Mouse (Mus musculus) limb, embryonic 12.5 days (tissue): ENCODE data around the gene Atp6v0a4. TPM values are rescaled to one million over a fixed set of nuclear protein-coding genes. Genes with fewer than 3 reads are reported as not detected.

Experiments used
- ATAC-seq: fragments of 200-750 bp; cut with Nextera tagmentation; 2 replicates; pipeline ENCODE4 v1.8.0; 2017; ENCODE audit warnings: low read depth, moderate TSS enrichment; ENCODE audit not compliant: insufficient number of reproducible peaks, insufficient read depth, low FRiP score, low TSS enrichment
- H3K27ac ChIP-seq: fragments of 300-500 bp; sonication (generic); 2 replicates; pipeline ENCODE4 v1.5.1; 2016; ENCODE audit warnings: mild to moderate bottlenecking, moderate library complexity
- H3K27me3 ChIP-seq: fragments of 300-500 bp; sonication (generic); 2 replicates; pipeline ENCODE4 v1.6.1; 2016; ENCODE audit warnings: mild to moderate bottlenecking, moderate library complexity
- H3K36me3 ChIP-seq: fragments of 300-500 bp; sonication (generic); 2 replicates; pipeline ENCODE4 v1.6.1; 2016; ENCODE audit warnings: mild to moderate bottlenecking, moderate library complexity
- H3K4me1 ChIP-seq: fragments of 300-500 bp; sonication (generic); replicated peaks from 2 replicates; pipeline ENCODE4 v1.6.1; 2016
- H3K4me2 ChIP-seq: fragments of 300-500 bp; sonication (generic); 2 replicates; pipeline ENCODE4 v1.6.1; 2016; ENCODE audit warnings: mild to moderate bottlenecking, moderate library complexity
- H3K4me3 ChIP-seq: fragments of 300-500 bp; sonication (generic); replicated peaks from 2 replicates; pipeline ENCODE4 v1.5.1; 2016; ENCODE audit warnings: mild to moderate bottlenecking
- H3K9ac ChIP-seq: fragments of 300-500 bp; sonication (generic); replicated peaks from 2 replicates; pipeline ENCODE4 v1.6.1; 2016; ENCODE audit warnings: mild to moderate bottlenecking, moderate library complexity
- H3K9me3 ChIP-seq: fragments of 300-500 bp; sonication (generic); 2 replicates; pipeline ENCODE4 v1.6.1; 2016; ENCODE audit warnings: mild to moderate bottlenecking, moderate library complexity
- WGBS: fragments of 180-500 bp; shearing (Covaris S2); methylation state at CpG from one replicate; pipeline ENCODE4 v1.1.7; 2016; 5-methylcytosine and 5-hydroxymethylcytosine counted together
- polyA plus RNA-seq: library from polyadenylated mRNA; unstranded; fragments of >200 nt; fragmentation: Nextera tagmentation; extraction: Ambion mirVana; gene quantifications from 2 replicates; pipeline ENCODE4 v1.2.1, GENCODE M21; 2016

Atp6v0a4 gene
- polyA plus RNA-seq, result not detected in 2 replicates

DNA sequence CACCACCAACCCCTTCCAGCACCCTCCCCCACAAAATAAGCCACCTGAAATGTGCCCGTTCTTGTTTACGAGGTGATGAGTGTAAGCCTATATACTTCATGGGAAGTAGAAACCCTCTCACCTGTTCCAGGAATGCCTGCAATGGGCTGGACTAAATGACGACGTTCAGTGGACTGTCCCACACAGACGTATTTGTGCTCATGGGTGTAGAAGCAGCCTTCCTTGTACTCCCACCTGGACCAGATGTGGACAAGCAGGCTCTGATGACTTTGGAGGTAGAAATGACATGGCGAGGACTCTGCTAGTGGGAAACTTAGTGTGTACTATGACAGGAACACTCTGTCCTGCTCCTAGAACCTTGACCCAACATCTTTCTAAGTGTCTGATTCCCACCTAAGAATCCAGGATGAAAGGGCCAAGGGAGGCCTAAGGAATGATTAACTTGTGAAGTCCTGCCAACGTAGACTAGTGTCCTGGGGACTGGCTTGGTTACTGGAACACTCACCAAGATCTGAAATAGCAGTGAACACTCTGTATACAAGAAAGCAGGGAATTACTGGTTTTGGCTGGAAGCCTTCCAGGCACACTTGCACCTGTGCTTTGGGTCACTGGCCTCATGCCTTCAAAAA, at the start of gene Atp6v0a4:
Atp6v0a4 (minus strand) TSS at position 380 of the 629 bp plus-strand sequence.
- no peak within 1 kb of the TSS for H3K4me3 ChIP-seq
- peaks cover 31% of the 10 kb centered on the region for H3K36me3 ChIP-seq
- ATAC-seq, result no peak
- H3K27ac ChIP-seq, result peak within 1 kb of the TSS; percentile 35; the same call in 1 of the 2 replicates
- H3K4me1 ChIP-seq, result peaks cover 22% of the 10 kb centered on the region
- WGBS, result 57% methylated on average over 7 of the region's 7 CpGs
- no peaks in the 10 kb centered on the region for H3K27me3 ChIP-seq
- no peak within 1 kb of the TSS for H3K4me2 ChIP-seq
- no peak within 1 kb of the TSS for H3K9ac ChIP-seq
- H3K9me3 ChIP-seq, result no peaks in the 10 kb centered on the region

DNA sequence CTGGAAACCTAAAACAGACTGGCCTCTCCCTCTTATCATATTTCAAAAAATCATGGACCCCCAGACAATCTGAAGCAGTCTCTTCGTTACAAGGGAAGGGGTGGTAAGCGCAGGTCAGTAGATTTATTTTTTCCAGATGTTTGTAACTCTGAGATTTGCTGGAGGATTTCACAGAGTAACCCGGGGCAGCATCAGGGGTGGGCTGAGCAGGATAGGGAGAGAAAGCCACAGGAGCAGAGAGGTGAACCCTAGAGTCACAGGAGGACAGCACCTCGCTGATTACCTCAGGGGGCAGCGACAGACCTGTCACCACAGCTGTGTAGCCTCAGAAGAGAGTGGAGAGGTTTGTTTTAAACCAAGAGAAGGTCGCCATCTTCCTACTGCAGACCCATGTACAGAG, 41.0 kb upstream of the Atp6v0a4 start:
- Histone ChIP-seq H3K4me1 (peaks cover 35% of the 10 kb centered on the region), H3K9me3 (no peaks in the 10 kb centered on the region; the same call in 1 of the 2 replicates)

DNA sequence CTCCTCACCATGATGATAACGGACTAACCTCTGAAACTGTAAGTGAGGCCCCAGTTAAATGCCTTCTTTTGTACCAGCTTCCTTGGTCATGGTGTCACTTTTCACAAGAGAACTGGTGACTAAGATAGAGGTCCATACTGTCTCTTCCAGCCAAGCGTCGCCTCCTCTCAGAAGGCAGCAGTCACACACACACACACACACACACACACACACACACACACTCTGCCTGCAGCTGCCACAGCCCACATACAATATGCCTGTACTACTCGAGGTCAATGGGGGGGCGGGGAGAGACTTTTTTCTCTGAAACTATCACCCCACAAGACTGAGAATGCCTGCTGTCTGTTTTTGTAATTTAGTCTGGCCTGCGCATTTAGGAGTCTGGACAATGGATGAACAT, 40.3 kb upstream of the Atp6v0a4 start:
- no peak for ATAC-seq

More for the DNA sequence above, 41.0 kb upstream of the Atp6v0a4 start:
- H3K4me3 ChIP-seq, result no peak overlapping the region
- H3K36me3 ChIP-seq, result peaks cover 56% of the 10 kb centered on the region
- H3K27ac ChIP-seq, result peak overlapping the region; percentile 83
- no peak overlapping the region for H3K9ac ChIP-seq
- 17% methylated on average over 6 of the region's 6 CpGs for WGBS
- peak; percentile 50 for ATAC-seq
- H3K27me3 ChIP-seq, result no peaks in the 10 kb centered on the region
- H3K4me2 ChIP-seq, result peak overlapping the region; percentile 6

DNA sequence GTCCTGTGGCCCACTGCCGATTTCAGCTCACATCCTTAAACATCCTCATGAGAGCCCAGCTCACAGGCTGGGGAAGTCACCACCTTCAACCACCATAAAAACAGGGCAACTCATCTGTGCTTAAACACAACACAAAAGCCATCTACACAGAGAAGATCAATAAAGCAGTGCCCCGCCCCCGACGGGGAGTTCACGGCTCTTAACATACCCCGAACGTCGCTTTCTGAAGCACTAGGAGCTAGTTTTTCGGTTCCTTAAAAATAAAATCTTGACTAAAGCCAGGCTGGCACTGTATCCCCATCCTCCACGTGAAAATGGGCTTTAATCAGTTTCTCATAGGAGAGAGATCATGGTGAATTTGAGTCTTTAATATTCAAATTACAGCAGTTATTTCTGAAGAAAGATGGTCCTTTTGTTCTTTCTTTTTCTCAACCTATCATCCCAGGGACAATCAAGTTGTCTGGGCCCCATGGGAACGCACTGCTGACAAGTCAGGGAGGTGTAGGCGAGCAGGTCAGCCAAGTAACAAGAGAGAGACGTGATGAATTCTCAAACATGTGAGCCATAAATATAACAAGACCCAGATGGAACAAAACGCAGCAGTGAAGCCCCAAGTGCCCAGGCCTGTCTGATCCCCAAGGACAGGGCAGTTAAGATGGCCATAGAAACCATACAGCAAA, 38.6 kb upstream of the Atp6v0a4 start:
- H3K27me3 ChIP-seq, result no peaks in the 10 kb centered on the region
- peaks cover 37% of the 10 kb centered on the region for H3K36me3 ChIP-seq
- no peaks in the 10 kb centered on the region; the same call in 1 of the 2 replicates for H3K9me3 ChIP-seq
- H3K4me3 ChIP-seq, result no peak overlapping the region
- ATAC-seq, result no peak
- H3K27ac ChIP-seq, result no peak overlapping the region
- H3K4me1 ChIP-seq, result peaks cover 37% of the 10 kb centered on the region
- no peak overlapping the region for H3K9ac ChIP-seq
- no peak overlapping the region for H3K4me2 ChIP-seq
- 46% methylated on average over 14 of the region's 14 CpGs for WGBS

More for the DNA sequence above, 40.3 kb upstream of the Atp6v0a4 start:
- H3K27me3 ChIP-seq, result no peaks in the 10 kb centered on the region
- H3K27ac ChIP-seq, result peak overlapping the region; percentile 83
- 76% methylated on average over 6 of the region's 6 CpGs for WGBS
- H3K9me3 ChIP-seq, result no peaks in the 10 kb centered on the region; the same call in 1 of the 2 replicates
- no peak overlapping the region for H3K9ac ChIP-seq
- H3K4me3 ChIP-seq, result no peak overlapping the region
- H3K36me3 ChIP-seq, result peaks cover 49% of the 10 kb centered on the region
- peaks cover 37% of the 10 kb centered on the region for H3K4me1 ChIP-seq
- H3K4me2 ChIP-seq, result peak overlapping the region; percentile 6; the same call in 1 of the 2 replicates

DNA sequence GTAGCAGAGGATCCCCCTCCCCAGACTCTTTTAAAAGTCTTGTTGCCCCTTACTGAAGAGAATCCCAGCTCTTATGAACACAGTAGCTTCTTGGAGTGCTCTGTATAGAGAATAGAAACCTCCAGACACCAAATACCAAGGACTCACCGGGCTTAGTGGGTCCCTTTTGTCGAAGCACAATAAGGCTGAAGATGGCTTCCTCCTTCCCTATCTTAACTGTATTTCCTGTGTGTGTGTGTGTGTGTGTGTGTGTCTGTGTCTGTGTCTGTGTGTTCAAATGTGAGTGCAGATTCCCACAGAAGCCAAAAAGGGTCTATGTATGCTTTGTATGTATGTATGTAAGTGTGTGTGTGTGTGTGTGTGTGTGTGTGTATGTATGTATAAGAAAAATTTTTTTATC, 36.2 kb upstream of the Atp6v0a4 start:
- no peak for ATAC-seq
- H3K27ac ChIP-seq, result peak overlapping the region; percentile 77
- WGBS, result 66% methylated on average over 2 of the region's 2 CpGs
- no peaks in the 10 kb centered on the region for H3K27me3 ChIP-seq
- H3K36me3 ChIP-seq, result peaks cover 45% of the 10 kb centered on the region
- H3K4me2 ChIP-seq, result no peak overlapping the region
- peaks cover 31% of the 10 kb centered on the region for H3K4me1 ChIP-seq
- H3K9me3 ChIP-seq, result no peaks in the 10 kb centered on the region; the same call in 1 of the 2 replicates
- no peak overlapping the region for H3K9ac ChIP-seq
- H3K4me3 ChIP-seq, result no peak overlapping the region

DNA sequence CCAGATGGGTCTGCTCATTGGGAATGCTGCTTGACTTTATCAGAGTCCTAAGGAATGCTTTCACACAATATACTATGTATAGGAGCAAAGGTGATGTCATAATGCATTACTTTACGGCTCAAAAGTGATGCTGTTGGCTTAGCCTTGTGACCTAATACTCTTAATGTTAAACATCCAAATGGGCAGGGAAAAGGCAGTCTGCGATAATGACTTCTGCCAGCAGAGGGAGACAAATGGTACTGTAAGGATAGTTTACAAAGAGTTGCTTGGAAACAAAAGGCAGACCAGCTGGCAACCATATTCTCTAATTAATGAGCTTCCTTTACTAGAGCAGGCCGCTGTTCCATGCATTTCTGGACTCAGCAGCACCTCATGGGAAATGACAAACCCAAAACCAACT, 35.7 kb upstream of the Atp6v0a4 start:
- H3K36me3 ChIP-seq, result peaks cover 49% of the 10 kb centered on the region
- WGBS, result 13% methylated on average over 3 of the region's 3 CpGs
- H3K4me1 ChIP-seq, result peaks cover 26% of the 10 kb centered on the region

DNA sequence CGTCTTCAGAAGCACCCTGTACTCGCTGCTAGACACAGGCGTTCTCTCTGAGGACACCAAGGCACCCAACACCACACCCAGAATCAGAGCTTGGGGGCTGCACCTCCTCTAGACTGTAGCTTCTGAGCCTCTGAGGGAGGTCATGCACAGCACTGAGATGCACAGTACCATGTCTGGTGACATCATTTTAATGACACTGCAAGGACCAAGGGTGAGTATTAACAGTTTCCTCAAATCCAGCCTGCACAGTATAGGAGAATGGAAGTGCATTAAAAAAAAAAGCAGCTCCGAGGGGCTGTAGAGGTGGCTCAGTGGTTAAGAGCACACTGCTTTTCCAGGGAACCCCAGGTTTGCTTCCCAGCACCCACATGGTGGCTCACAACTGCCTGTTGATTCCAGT, 35.2 kb upstream of the Atp6v0a4 start:
- 84% methylated on average over 4 of the region's 4 CpGs for WGBS
- ATAC-seq, result no peak
- H3K4me1 ChIP-seq, result peaks cover 21% of the 10 kb centered on the region

More for the DNA sequence above, 35.7 kb upstream of the Atp6v0a4 start:
- Histone ChIP-seq H3K4me2 (no peak overlapping the region), H3K27me3 (no peaks in the 10 kb centered on the region), H3K27ac (peak overlapping the region; percentile 77), H3K9me3 (no peaks in the 10 kb centered on the region; the same call in 1 of the 2 replicates), H3K4me3 (no peak overlapping the region), H3K9ac (no peak overlapping the region)
- peak; percentile 50; the same call in 1 of the 2 replicates for ATAC-seq

DNA sequence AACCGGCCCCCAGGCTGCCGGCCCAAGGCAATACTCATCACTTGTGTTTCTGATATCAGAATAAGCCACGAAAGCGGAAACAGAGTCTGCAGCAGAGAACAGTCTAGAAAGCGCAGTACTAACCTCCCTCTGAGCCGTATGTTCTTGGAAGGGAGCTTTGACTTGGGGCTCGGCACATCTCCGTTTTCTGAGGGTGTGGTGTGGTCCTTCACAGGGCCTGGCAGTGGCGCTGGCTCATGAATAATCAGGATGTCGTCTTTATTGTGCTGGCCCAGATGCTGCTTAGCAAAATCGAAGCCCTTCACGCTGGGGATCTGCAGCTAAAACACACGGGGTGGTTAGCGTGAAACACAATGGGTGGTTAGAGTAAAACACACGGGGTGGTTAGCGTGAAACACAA, 33.5 kb upstream of the Atp6v0a4 start:
- no peak overlapping the region for H3K27ac ChIP-seq

More for the DNA sequence above, 35.2 kb upstream of the Atp6v0a4 start:
- no peak overlapping the region for H3K27ac ChIP-seq
- H3K27me3 ChIP-seq, result no peaks in the 10 kb centered on the region
- H3K9me3 ChIP-seq, result no peaks in the 10 kb centered on the region; the same call in 1 of the 2 replicates
- H3K9ac ChIP-seq, result no peak overlapping the region
- peaks cover 49% of the 10 kb centered on the region for H3K36me3 ChIP-seq
- H3K4me3 ChIP-seq, result no peak overlapping the region
- no peak overlapping the region for H3K4me2 ChIP-seq

DNA sequence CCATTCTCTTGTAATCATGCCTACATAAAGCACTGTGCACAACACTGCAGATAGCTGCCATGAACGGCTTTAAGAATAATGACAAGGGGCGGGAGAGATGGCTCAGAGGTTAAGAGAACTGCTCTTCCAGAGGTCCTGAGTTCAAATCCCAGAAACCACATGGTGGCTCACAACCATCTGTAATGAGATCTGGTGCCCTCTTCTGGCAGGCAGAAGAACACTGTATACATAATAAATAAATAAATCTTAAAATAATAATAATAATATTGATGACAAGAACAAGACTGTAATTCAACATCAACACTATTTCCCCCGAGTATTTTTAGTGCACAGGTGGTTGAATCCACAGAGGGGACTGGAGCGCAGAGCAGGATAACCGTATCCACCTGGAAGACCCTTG, 31.8 kb upstream of the Atp6v0a4 start:
- H3K36me3 ChIP-seq, result peaks cover 54% of the 10 kb centered on the region

More for the DNA sequence above, 33.5 kb upstream of the Atp6v0a4 start:
- Histone ChIP-seq H3K4me3 (no peak overlapping the region), H3K36me3 (peaks cover 51% of the 10 kb centered on the region), H3K4me1 (peaks cover 9% of the 10 kb centered on the region), H3K4me2 (no peak overlapping the region), H3K9me3 (no peaks in the 10 kb centered on the region), H3K27me3 (no peaks in the 10 kb centered on the region), H3K9ac (no peak overlapping the region)
- 87% methylated on average over 16 of the region's 16 CpGs for WGBS
- no peak for ATAC-seq

DNA sequence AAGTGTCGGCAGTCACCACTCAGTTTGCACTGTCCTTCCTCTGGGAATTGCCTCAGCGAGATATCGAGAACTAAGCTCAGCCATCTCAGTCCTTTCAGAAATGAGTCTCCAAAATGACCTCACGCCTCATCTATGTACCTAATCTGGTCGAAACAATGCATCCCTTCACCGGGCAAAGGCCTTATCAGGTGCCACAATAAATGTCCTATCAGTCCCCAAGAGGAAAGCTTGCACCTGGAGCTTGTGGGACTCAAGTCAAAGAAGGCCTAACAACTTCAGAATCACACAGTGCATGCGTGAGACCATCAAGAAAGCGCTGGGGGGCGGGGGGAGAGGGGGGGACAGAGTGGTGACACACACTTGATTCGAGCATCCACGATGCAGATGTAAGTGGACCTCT, 27.9 kb upstream of the Atp6v0a4 start:
- Histone ChIP-seq H3K4me2 (no peak overlapping the region), H3K36me3 (peaks cover 67% of the 10 kb centered on the region), H3K9ac (no peak overlapping the region), H3K9me3 (no peaks in the 10 kb centered on the region), H3K27ac (no peak overlapping the region), H3K27me3 (no peaks in the 10 kb centered on the region), H3K4me1 (peaks cover 8% of the 10 kb centered on the region), H3K4me3 (no peak overlapping the region)
- 91% methylated on average over 11 of the region's 11 CpGs for WGBS
- ATAC-seq, result no peak

More for the DNA sequence above, 31.8 kb upstream of the Atp6v0a4 start:
- Histone ChIP-seq H3K9ac (no peak overlapping the region), H3K9me3 (no peaks in the 10 kb centered on the region), H3K4me2 (no peak overlapping the region), H3K27ac (no peak overlapping the region), H3K27me3 (no peaks in the 10 kb centered on the region), H3K4me3 (no peak overlapping the region), H3K4me1 (0 out of 2 replicates have a peak, but pooled peaks cover 4% of the 10 kb centered on the region)
- WGBS, result 91% methylated on average over 5 of the region's 5 CpGs
- ATAC-seq, result no peak

DNA sequence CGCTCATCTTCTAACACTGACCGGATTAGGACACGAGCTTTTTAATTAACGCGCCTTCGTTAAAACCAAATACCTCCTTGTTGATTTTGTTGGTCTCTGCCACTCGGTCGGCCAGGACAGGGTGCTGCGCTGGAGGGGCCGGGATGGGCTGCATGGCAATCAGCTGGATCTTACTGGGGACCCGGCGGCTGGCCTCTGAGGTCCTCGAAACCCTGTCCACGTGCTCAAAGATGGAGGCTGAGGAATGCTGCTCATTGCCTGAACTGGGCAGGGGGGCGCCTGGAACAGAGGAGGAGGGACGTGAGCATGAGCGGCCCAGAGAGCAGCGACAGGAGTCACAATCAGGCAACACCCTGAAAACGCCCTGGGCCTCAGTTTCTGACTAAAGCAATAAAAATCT, 25.1 kb upstream of the Atp6v0a4 start:
- H3K27ac ChIP-seq, result no peak overlapping the region
- H3K9me3 ChIP-seq, result no peaks in the 10 kb centered on the region
- no peak overlapping the region for H3K4me2 ChIP-seq
- H3K4me3 ChIP-seq, result no peak overlapping the region
- H3K27me3 ChIP-seq, result no peaks in the 10 kb centered on the region
- no peak overlapping the region for H3K9ac ChIP-seq
- peaks cover 60% of the 10 kb centered on the region for H3K36me3 ChIP-seq
- WGBS, result 85% methylated on average over 19 of the region's 19 CpGs
- peaks cover 12% of the 10 kb centered on the region for H3K4me1 ChIP-seq
- ATAC-seq, result no peak
